In genomic region chr9:92667361-92667881, GRCm38 (mm10) we compare ENCODE assay signal across 17 mouse cellular contexts.
DNase-seq lines count a peak whose midpoint lies in the region; TF ChIP-seq lines count a peak whose summit lies in the region.
"Had no signal": no experiment of that assay in that cellular context is flagged by ENCODE, and none has a peak within 500 bp of the region (broad histone marks: within the 10 kb centered on the region; RNA-seq: fewer than 3 reads in every experiment).

No protein-coding gene starts in this region.

- H3K27ac ChIP-seq in kidney, adult 2 months (ENCODE audit: insufficient read depth, low read depth, low read length), result no peak overlapping the region
- H3K27ac ChIP-seq: embryonic facial prominence, embryonic 12.5 days; forebrain, embryonic 12.5 days; hindbrain, embryonic 15.5 days had no signal

- H3K4me1 ChIP-seq in kidney, adult 2 months (ENCODE audit: control insufficient read depth, insufficient read depth, low read length), result no peaks in the 10 kb centered on the region
- H3K4me1 ChIP-seq: embryonic facial prominence, embryonic 12.5 days; forebrain, embryonic 12.5 days; heart, embryonic 12.5 days; hindbrain, embryonic 15.5 days had no signal

- TF ChIP-seq POLR2A in kidney, adult 2 months (IDR thresholded peaks at IDR 0.05; ENCODE audit: low read depth, low read length), result no peak

- H3K27me3 ChIP-seq in kidney, adult 2 months (replicated peaks; ENCODE audit: control insufficient read depth, insufficient read depth, low read length), result no peaks in the 10 kb centered on the region
- H3K27me3 ChIP-seq: embryonic facial prominence, embryonic 12.5 days; forebrain, embryonic 12.5 days; heart, embryonic 12.5 days; hindbrain, embryonic 15.5 days had no signal

- intact Hi-C loops in heart, postnatal 25 days (cut with DNase I), result no loop called here

- no peak overlapping the region for H3K4me3 ChIP-seq in kidney, adult 2 months (ENCODE audit: insufficient read depth, low read depth, low read length)
- H3K4me3 ChIP-seq: embryonic facial prominence, embryonic 12.5 days; forebrain, embryonic 12.5 days; heart, embryonic 12.5 days; hindbrain, embryonic 15.5 days had no signal

- peak; percentile 1 for DNase-seq in kidney, adult 2 months
- no peak for DNase-seq in kidney, adult 11 months
- peak; percentile 45 for DNase-seq in layer of hippocampus, adult 9-11 months
- DNase-seq in layer of hippocampus, postnatal 25 days (ENCODE audit: extremely low spot score in 1 of 2, low spot score in 1 of 2), result no peak
- peak; percentile 28 for DNase-seq in fat pad, adult 2 months (ENCODE audit: extremely low read depth, low read depth, low spot score)
- peak; percentile 67 for DNase-seq in telencephalon, adult 2 months (ENCODE audit: low read depth, low spot score)
- DNase-seq in heart, postnatal 25 days (ENCODE audit: low spot score), result no peak
- DNase-seq: adrenal gland, postnatal 10 days; cerebellum, adult 11-12 months; cerebellum, adult 9-10 months; cerebellum, postnatal 25 days; gastrocnemius, postnatal 36 days; heart, postnatal 36 days had no signal

- no peaks in the 10 kb centered on the region for H3K36me3 ChIP-seq in kidney, adult 2 months (ENCODE audit: control insufficient read depth, insufficient read depth, low read length)
- H3K36me3 ChIP-seq: embryonic facial prominence, embryonic 12.5 days; forebrain, embryonic 12.5 days; heart, embryonic 12.5 days; hindbrain, embryonic 15.5 days had no signal

- no peak for TF ChIP-seq CTCF in kidney, adult 2 months (conservative IDR thresholded peaks at IDR 0.05; ENCODE audit: insufficient read depth, insufficient read length, low read depth, low read length)

- WGBS in kidney, adult 2 months, result 57% methylated on average over 1 of the region's 1 CpGs

Comparison
In these comparisons a context has a peak if more than half of its experiments do, and no peak if none do; other contexts are left out.
1. DNase-seq: peak in kidney, adult 2 months (single experiment), layer of hippocampus, adult 9-11 months (single experiment), fat pad, adult 2 months (single experiment) and telencephalon, adult 2 months (single experiment); none in kidney, adult 11 months (single experiment), layer of hippocampus, postnatal 25 days (0 of 2) and heart, postnatal 25 days (single experiment).